Mouse (Mus musculus) ovary, adult 18-20 months (tissue): ENCODE measurements around the gene Tmem220.

Experiments used
- DNase-seq: peaks from one replicate; pipeline ENCODE4 v3.0.0; 2022; ENCODE audit warnings: low spot score, mixed read lengths

The Tmem220 gene

DNA sequence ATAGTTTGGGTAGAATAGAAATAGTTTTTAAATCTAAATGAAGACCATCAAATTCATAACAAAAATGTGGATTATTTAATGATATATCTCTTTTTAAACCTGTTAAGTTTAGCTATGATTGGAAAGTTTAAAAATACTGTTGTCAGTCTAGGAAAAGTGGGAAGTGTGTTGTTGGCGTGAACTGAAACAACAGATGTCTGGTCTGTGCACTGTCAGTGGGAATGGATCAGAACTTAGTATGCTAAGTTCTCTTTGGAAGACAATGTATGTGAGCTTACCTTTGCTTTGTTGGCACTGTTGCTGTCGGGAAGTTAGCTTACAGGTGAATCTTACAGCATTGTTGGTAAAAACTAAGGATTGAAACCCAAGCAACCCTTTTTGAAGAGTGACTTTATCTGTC, 36.4 kb downstream of the Tmem220 start:
- no peak for DNase-seq

DNA sequence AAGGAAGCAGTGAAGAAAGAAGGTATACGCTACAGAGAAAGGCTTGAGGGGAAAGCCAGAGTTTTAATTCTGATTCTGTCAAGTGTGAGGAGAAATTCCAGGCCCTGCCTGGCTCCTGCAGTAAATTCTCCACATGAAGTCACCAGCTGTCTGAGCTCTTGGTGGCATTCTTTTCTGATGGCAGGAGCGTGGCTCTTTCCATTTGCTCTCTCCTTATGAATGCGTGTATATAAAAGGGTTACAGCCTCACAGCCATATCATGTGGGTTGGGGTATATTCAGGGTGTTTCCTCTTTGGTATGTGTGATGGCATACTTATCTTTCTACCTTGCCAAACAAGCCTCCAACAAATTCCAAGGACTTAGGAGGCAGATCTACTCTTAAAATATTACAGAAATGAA, 37.8 kb downstream of the Tmem220 start:
- no peak for DNase-seq

DNA sequence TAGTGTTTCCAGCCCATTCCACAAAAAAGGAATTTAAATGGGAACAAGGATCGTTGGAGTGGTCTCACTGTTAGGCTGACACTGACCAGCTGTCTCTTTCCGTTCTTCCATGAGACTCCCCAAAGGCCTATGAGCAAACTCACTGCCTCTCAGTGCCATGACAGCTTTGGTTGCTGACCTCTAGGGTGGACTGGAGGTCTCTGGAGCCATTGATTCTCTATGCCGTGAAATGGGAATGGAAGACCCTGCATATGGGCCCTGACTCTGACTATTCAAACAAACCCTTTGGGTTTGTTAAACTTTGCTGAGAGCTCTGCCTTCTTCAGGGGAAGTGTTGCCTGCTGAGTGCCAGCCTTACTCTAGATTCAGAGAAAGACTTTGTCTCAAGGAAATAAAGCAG, 42.8 kb downstream of the Tmem220 start:
- DNase-seq, result no peak

DNA sequence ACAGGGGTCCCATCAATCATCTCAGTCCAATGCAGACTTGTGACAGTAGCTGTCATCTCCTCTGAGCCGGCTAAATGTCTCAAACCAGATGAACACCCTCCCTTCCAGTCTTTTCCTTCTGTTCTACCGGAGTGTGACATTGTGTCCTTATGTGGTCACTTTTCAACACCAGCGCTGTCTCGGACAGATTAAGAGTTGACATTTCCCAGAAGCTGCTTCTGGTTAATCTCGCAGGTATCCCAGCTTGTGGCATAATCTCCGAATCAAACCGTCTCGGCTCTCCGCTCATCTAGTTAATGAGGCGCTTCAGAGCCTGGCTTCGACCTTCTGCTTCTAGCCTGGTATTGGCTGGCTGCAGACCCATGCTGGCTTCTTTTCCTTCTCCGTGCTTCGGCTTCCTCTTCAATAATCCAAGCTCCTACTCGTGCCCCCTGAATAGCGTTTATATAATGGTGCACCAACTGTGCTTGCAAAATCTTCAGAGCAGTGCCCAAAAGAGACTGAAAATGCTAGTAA, 47.7 kb downstream of the Tmem220 start:
- no peak for DNase-seq

DNA sequence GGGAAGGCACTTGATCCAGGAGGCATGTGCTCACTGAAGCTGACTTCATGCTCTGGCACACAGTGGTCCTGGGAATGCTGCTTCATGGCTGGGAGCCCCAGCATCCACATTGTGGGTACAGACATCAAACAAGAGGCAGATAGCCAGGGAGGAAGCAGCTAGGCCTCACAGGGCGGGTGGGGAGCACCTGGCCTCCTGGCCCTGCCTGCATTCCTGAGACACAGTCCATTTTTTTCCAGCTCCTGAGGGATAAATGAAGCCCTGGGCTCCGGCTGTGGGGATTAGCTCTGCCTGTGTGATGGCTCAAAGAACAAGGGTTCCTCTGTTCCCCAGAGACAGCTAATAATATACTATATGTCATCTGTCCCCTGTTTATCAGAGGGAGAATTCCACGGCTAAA, 50.1 kb downstream of the Tmem220 start:
- no peak for DNase-seq

DNA sequence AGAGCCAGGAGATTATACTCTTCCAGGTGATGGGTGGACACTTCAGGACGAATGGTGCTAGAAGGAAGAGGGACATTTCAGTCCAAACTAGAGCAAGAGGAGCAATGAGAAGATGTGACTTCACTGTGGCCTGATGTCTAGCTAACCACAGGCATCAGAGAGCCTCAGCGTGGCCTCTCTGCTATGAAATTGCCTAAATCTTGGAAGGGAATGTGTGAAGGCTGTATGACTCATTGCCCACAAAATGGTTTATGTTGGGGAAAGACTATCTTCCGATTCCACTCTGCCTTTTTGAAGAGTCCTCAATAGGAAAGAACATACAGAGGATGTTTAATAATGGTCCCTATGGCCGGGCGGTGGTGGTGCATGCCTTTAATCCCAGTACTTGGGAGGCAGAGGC, 51.8 kb downstream of the Tmem220 start:
- no peak for DNase-seq

DNA sequence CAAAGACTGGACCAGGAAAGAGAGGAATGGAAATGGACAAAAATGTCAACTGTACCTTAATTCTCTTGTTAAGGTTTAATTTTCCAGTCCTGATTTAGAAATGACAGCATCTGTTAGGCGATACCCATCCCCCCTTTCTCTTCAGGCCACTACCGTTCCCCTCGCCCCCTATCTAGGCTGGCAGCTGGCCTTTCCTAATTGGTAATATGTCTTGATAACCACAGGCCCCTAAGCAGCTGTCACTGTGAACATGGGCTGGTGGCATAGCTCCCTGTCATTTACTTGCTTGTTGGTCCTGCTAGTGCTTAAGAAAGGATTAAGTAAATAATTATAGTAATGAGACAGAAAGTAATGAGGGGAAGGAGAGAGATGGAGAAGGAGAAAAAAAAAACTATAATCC, 52.5 kb downstream of the Tmem220 start:
- DNase-seq, result no peak

DNA sequence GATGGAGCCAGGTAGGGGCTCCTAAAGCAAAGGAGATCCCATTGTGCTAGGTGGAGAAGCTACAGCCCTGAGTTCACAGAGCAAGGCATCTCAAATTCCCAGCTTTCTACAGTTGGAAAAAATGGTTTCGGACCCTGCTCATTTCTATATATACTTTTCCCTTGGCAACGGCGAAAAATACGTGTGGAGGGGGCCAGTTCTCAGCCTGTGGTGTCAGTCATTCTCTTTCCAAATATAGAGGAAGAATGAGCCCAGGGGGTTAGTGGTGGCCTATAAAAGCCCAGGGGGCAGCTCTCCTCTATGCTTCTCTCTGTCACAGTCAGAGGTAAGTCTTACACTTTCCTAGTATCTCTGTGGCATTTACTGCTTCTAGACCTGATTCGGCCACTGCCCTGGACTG, 53.0 kb downstream of the Tmem220 start, which contains the start of gene Myh3:
TSS of gene Myh3 (plus strand) at position 301 of the 400 bp plus-strand sequence.
- no peak for DNase-seq

DNA sequence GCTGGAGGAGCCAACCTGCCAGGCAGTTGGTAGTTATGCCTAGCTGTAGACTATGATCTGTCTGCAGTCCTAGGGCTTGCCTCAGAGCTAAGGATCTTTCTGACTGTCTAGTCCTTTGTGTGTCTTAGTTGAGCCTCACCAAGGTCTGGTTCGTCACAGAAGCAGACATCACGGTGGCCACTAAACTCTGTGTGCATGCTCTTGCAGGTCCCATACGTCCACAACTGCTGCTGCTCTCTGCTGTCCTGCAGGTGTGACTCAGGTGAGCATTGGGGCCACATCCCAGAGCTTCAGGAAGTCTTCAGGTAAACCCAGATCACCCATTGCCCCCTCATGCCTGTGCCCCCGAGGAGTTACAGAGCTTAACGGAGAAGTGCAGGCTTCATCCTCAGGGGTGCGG, 53.9 kb downstream of the Tmem220 start:
- DNase-seq, result no peak

DNA sequence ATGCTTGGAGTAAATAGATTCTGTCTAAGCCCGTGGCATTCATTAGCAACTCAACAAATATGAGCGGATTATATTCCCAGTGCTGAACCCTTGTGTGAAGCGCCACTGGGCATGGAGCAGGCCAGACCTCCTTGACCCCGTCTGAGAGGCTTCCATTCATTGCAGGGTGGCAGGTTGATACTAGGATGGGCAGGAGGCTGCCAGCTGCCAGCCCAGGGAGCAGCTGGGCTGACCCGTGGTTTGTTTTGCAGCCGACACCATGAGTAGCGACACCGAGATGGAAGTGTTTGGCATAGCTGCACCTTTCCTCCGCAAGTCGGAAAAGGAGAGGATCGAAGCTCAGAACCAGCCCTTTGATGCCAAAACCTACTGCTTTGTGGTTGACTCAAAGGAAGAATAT, 54.8 kb downstream of the Tmem220 start:
- DNase-seq, result no peak

DNA sequence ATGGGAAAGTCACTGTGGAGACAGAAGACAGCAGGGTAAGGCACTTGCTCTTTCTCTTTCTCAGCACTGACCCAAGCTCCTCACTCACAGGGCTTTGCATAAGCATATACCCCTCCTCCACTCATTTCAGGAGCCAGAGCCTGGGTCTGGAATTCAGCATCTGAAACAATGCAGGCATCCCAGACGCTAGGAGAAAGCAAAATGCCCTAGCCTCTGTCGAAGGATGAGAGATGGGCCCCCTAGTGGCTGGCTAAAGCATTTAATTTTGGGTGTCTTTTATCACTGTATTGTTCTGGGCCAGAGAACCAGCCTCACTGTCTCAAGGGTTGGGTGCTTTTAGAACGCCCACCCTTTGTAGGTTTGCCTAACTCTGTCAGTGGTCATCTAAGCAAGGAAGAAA, 55.2 kb downstream of the Tmem220 start:
- no peak for DNase-seq

DNA sequence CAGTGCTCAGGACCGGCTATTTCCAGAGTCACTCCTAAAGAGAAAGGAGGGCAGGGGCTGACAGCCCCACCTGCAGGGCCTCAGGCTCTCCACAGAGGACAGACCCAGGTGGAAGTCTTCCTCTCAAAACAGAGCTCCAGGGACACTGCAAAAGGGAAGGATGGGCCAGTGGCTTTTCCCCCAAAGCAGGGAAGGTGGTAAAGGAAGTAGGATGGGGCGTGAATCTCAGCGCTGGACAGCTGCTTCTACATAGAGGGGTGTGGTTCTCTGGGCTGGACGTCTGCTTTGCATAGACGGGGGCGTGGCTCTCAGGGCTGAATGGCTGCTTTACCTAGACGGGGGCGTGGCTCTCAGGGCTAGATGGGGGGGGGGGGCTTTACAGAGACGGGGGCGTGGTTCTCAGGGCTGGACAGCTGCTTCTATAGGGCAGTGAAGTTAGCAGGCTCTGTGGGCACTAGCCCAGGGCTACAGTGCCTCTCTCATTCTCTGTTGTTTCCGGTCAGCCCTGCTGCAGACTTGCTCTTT, 56.2 kb downstream of the Tmem220 start:
- DNase-seq, result peak; percentile 30

DNA sequence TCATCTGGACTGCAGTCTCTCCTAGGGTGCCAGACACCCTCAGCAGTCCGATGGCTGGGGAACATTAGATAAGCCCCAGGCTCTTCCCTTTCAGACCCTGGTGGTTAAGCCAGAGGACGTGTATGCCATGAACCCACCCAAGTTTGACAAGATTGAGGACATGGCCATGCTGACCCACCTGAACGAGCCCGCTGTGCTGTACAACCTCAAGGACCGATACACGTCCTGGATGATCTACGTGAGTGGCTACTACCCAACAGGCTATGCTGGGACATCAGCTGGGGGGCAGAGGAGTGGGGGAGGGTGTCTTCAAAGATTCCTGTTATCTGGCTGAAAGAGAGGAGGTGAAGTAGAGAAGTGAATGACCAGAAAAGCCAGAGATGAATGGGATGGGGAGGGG, 57.2 kb downstream of the Tmem220 start:
- no peak for DNase-seq

DNA sequence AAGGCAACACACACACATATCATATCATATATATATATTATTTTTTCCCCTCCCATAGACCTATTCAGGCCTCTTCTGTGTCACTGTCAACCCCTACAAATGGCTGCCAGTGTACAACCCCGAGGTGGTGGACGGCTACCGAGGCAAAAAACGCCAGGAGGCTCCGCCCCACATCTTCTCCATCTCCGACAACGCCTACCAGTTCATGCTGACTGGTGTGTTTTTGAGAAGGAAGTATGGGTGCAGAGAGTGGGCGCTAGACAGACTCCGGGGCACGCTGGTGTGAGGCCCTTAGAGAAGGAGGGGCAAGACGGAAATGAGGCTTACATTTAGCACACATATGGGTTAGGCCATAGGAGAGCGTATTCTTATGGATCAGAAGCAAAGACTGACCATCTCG, 57.8 kb downstream of the Tmem220 start:
- DNase-seq, result no peak

DNA sequence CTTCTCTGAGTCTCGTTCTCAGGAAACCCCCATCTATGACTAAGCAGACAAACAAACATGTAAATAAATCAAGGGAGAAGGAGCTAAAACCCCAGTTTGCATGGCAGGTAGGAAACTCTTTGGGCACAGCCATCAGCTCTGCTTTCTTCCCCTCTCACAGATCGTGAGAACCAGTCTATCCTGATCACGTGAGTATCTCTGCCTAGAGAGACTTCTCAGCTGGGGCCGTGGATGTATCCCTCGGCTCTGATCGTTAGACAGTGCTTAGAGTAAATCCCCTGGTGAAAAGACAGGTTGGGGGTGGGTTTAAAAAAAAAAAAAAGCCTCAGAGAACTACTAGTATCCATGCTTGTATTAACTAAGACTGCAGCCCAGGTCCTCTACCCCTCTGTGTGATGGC, 58.3 kb downstream of the Tmem220 start:
- DNase-seq, result no peak

DNA sequence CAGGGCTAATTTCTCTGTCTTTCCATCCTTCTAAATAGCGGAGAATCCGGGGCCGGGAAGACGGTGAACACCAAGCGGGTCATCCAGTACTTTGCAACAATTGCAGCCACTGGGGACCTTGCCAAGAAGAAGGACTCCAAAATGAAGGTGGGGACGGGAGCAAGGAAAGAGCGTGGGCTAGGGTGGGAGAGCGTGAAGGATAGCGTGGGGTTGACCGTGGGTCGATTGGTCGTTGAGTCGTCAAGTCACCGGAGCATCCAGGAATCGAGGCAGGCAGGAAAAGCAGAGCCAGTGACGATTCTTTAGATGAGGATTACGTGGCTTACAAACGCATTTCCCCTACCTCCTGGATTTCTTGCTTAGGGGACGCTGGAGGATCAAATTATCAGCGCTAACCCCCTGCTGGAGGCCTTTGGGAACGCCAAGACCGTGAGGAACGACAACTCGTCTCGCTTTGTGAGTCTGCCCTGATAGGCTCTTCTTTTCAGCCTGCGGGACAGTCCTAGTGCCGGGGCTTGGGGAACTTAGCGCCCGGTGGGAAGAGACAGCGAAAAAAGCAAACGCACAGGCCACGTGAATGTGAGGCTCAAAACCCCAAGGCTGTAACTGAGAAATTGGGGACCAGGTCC, 58.9 kb downstream of the Tmem220 start:
- DNase-seq, result no peak
